Mouse (Mus musculus): ENCODE measurements around the gene Esp36. TPM values are rescaled to one million over a fixed set of nuclear protein-coding genes. Genes with fewer than 3 reads are reported as not detected.

The Esp36 gene
- not detected in 2 replicates for polyA plus RNA-seq (2015; fragmentation: Nextera tagmentation; extraction: Ambion mirVana)

DNA sequence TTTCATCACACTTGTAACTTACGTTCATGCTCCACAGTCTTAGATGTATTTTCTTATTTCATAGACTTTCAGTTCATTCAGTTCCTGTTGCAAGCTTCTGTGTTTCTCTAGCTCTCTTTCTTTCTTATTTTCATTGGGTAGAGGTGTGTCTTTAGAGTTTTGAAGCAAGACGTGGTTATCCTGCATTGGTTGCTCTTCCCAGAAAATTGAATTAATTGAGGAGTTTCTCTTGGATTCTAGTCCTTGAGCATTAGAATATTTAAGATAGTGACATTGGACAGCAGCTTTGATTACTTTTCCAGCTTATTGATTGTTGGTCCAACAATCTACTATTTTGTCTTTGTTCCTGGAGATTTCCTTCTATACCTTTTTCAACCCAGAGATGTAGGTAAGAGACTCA, at the start of gene Esp36:
TSS of gene Esp36 (minus strand) at position 101 of the 400 bp plus-strand sequence.

Other genes starting within 250 kb of the Esp36 start
- gene Olfr134, start 248.8 kb downstream of the Esp36 start, polyA plus RNA-seq (2015; fragmentation: Nextera tagmentation; extraction: Ambion mirVana): not detected in 2 replicates
- gene Olfr135, start 215.8 kb downstream of the Esp36 start, polyA plus RNA-seq (2015; fragmentation: Nextera tagmentation; extraction: Ambion mirVana): not detected in 2 replicates
- gene Olfr138, start 159.2 kb downstream of the Esp36 start, polyA plus RNA-seq (2015; fragmentation: Nextera tagmentation; extraction: Ambion mirVana): not detected in 2 replicates
- not detected in 2 replicates for gene Olfr137, start 112.6 kb downstream of the Esp36 start, polyA plus RNA-seq (2015; fragmentation: Nextera tagmentation; extraction: Ambion mirVana)
- gene Olfr136, start 90.4 kb downstream of the Esp36 start, polyA plus RNA-seq (2015; fragmentation: Nextera tagmentation; extraction: Ambion mirVana): not detected in 2 replicates
- gene Esp34, start 134.0 kb upstream of the Esp36 start, polyA plus RNA-seq (2015; fragmentation: Nextera tagmentation; extraction: Ambion mirVana): not detected in 2 replicates
- gene Esp31, start 219.3 kb upstream of the Esp36 start, polyA plus RNA-seq (2015; fragmentation: Nextera tagmentation; extraction: Ambion mirVana): not detected in 2 replicates